Mouse (Mus musculus) hindbrain, embryonic 11.5 days (tissue): ENCODE measurements around the gene Lpcat1. TPM values are rescaled to one million over a fixed set of nuclear protein-coding genes. Genes with fewer than 3 reads are reported as not detected.

ENCODE experiments used
- ATAC-seq: fragments of 200-750 bp; cut with Nextera tagmentation; 2 replicates; pipeline ENCODE4 v1.8.0; 2017; ENCODE audit warnings: mild to moderate bottlenecking, moderate TSS enrichment, moderate library complexity; ENCODE audit not compliant: low FRiP score
- DNase-seq: peaks from one replicate; pipeline ENCODE4 v3.0.0-alpha.2; 2015; ENCODE audit warnings: low spot score
- H3K27ac ChIP-seq: fragments of 300-500 bp; sonication (generic); 2 replicates; pipeline ENCODE4 v1.5.1; 2014; ENCODE audit warnings: mild to moderate bottlenecking, low read depth, low read length
- H3K27me3 ChIP-seq: fragments of 300-500 bp; sonication (generic); 2 replicates; pipeline ENCODE4 v1.6.1; 2014; ENCODE audit warnings: mild to moderate bottlenecking, low read length, moderate library complexity, mixed read lengths; ENCODE audit not compliant: control insufficient read depth, insufficient read depth
- H3K36me3 ChIP-seq: fragments of 300-500 bp; sonication (generic); 2 replicates; pipeline ENCODE4 v1.6.1; 2014; ENCODE audit warnings: mild to moderate bottlenecking, low read length, moderate library complexity, mixed read lengths; ENCODE audit not compliant: control insufficient read depth, insufficient read depth
- H3K4me1 ChIP-seq: fragments of 300-500 bp; sonication (generic); replicated peaks from 2 replicates; pipeline ENCODE4 v1.6.1; 2014; ENCODE audit warnings: low read length, mixed read lengths; ENCODE audit not compliant: control insufficient read depth, insufficient read depth
- H3K4me2 ChIP-seq: fragments of 300-500 bp; sonication (generic); replicated peaks from 2 replicates; pipeline ENCODE4 v1.6.1; 2014; ENCODE audit warnings: mild to moderate bottlenecking, low read depth, low read length
- H3K4me3 ChIP-seq: fragments of 300-500 bp; sonication (generic); 2 replicates; pipeline ENCODE4 v1.5.1; 2014; ENCODE audit warnings: low read depth, low read length
- H3K9ac ChIP-seq: fragments of 300-500 bp; sonication (generic); 2 replicates; pipeline ENCODE4 v1.6.1; 2014; ENCODE audit warnings: low read depth, low read length
- H3K9me3 ChIP-seq: fragments of 300-500 bp; sonication (generic); 2 replicates; pipeline ENCODE4 v1.6.1; 2016; ENCODE audit warnings: low read length; ENCODE audit not compliant: control insufficient read depth
- WGBS: fragments of 180-500 bp; shearing (Covaris S2); extraction: QIAGEN DNeasy Blood & Tissue Kit; methylation state at CpG from one replicate; pipeline ENCODE4 v1.1.7; 2014; 5-methylcytosine and 5-hydroxymethylcytosine counted together
- polyA plus RNA-seq: library from polyadenylated mRNA; unstranded; fragments of >200 nt; fragmentation: Nextera tagmentation; extraction: Ambion mirVana; gene quantifications from 2 replicates; pipeline ENCODE4 v1.2.1, GENCODE M21; 2014

Gene Lpcat1
- polyA plus RNA-seq, 1 experiment from 2014 or later, result 51.2 TPM

- Histone ChIP-seq H3K4me2 (no peak overlapping the region), H3K9ac (no peak overlapping the region), H3K9me3 (no peaks in the 10 kb centered on the region), H3K4me1 (no peaks in the 10 kb centered on the region), H3K27ac (no peak overlapping the region), H3K27me3 (no peaks in the 10 kb centered on the region), H3K4me3 (no peak overlapping the region), H3K36me3 (no peaks in the 10 kb centered on the region)
- DNase-seq, result no peak
- ATAC-seq, result no peak
- 90% methylated on average over 5 of the region's 5 CpGs for WGBS
Measured at GRCm38 (mm10) chr13:73442431-73442830, 24.6 kb upstream of the Lpcat1 start.

DNA sequence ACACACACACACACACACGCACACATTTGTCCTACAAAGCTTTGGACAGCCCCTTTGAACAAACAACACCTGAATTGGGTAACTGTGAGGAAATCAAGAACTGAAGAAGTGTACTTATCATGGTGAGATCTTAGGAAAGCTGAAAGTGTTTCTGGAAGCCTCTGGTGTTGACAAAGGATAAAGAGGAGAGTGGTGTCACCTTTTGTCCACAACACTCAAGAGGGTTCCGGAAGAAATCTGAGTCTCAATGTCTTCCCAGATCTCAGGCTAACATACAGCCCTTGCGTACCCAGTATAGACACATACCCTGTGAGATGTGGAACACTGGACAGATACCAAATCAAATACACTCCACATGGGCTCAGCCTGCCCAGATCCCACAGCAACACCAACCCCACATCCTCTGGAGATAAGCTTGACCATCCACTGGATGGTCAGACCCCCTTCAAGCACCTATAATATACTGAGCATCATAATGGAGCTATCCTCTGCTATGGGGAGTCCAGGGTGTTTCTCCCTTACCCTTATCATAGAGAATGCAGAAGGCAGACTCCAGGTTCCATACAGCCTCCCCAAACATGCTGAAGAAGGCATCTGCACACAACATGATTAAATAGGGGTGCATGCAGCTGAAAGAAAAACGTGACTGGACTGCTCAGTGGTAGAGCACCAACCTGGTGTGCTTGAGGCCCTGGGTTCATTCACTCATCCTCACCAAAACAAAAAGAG is 23.7 kb upstream of the Lpcat1 start:
- WGBS, result 90% methylated on average over 4 of the region's 4 CpGs
- no peaks in the 10 kb centered on the region for H3K4me1 ChIP-seq
- no peak for ATAC-seq
- H3K36me3 ChIP-seq, result no peaks in the 10 kb centered on the region
- DNase-seq, result no peak
- no peaks in the 10 kb centered on the region for H3K9me3 ChIP-seq
- H3K4me2 ChIP-seq, result no peak overlapping the region
- H3K9ac ChIP-seq, result no peak overlapping the region
- no peaks in the 10 kb centered on the region for H3K27me3 ChIP-seq
- H3K27ac ChIP-seq, result no peak overlapping the region
- H3K4me3 ChIP-seq, result no peak overlapping the region

GRCm38 (mm10) chr13:73445087-73445486 is 21.9 kb upstream of the Lpcat1 start:
- H3K36me3 ChIP-seq, result no peaks in the 10 kb centered on the region
- H3K4me3 ChIP-seq, result no peak overlapping the region
- DNase-seq (no peak), ATAC-seq (no peak)
- WGBS, result 82% methylated on average over 2 of the region's 2 CpGs
- H3K4me1 ChIP-seq, result no peaks in the 10 kb centered on the region
- H3K27me3 ChIP-seq, result no peaks in the 10 kb centered on the region
- no peak overlapping the region for H3K27ac ChIP-seq
- H3K9ac ChIP-seq, result no peak overlapping the region
- no peaks in the 10 kb centered on the region for H3K9me3 ChIP-seq
- no peak overlapping the region for H3K4me2 ChIP-seq

DNA sequence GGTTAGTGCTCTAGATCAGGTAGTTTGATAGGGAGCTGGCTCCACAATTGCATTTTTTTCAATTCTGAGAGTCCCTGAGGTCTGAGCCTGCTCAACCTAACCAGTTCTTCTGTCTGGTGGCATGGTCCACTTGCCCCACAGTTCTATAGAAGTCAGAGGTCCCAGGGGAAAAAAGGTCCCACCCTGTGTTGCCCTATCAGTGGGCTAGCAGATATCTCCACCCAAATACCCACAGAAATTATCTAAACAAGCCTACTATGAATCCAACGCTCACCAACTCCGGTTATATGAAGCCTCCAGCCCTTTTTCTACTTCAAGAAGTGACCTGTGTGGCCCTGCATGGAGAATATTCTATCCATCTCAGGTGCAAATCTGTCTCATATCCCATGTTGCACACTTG is 20.9 kb upstream of the Lpcat1 start:
- H3K9me3 ChIP-seq, result no peaks in the 10 kb centered on the region
- H3K27me3 ChIP-seq, result no peaks in the 10 kb centered on the region
- H3K36me3 ChIP-seq, result no peaks in the 10 kb centered on the region
- DNase-seq (no peak), ATAC-seq (no peak)
- no peak overlapping the region for H3K4me3 ChIP-seq
- no peak overlapping the region for H3K4me2 ChIP-seq
- H3K27ac ChIP-seq, result no peak overlapping the region
- no peak overlapping the region for H3K9ac ChIP-seq
- H3K4me1 ChIP-seq, result no peaks in the 10 kb centered on the region
- WGBS, result 100% methylated on average over 2 of the region's 2 CpGs

- Histone ChIP-seq H3K4me2 (no peak overlapping the region), H3K4me1 (no peaks in the 10 kb centered on the region), H3K27ac (no peak overlapping the region), H3K9me3 (no peaks in the 10 kb centered on the region), H3K36me3 (no peaks in the 10 kb centered on the region), H3K9ac (no peak overlapping the region), H3K27me3 (no peaks in the 10 kb centered on the region), H3K4me3 (no peak overlapping the region)
- ATAC-seq, result no peak
- WGBS, result 46% methylated on average over 4 of the region's 4 CpGs
- DNase-seq, result no peak
Measured at GRCm38 (mm10) chr13:73446494-73446893, 20.5 kb upstream of the Lpcat1 start.

GRCm38 (mm10) chr13:73446943-73447342 is 20.1 kb upstream of the Lpcat1 start:
- H3K36me3 ChIP-seq, result no peaks in the 10 kb centered on the region
- no peak for ATAC-seq

GRCm38 (mm10) chr13:73447478-73447877 is 19.5 kb upstream of the Lpcat1 start:
- ATAC-seq (no peak), DNase-seq (no peak)
- Histone ChIP-seq H3K27ac (no peak overlapping the region), H3K9ac (no peak overlapping the region), H3K4me3 (no peak overlapping the region), H3K36me3 (no peaks in the 10 kb centered on the region), H3K4me2 (no peak overlapping the region), H3K4me1 (no peaks in the 10 kb centered on the region), H3K9me3 (no peaks in the 10 kb centered on the region), H3K27me3 (no peaks in the 10 kb centered on the region)
- 89% methylated on average over 2 of the region's 2 CpGs for WGBS

More at GRCm38 (mm10) chr13:73446943-73447342, 20.1 kb upstream of the Lpcat1 start:
- Histone ChIP-seq H3K9ac (no peak overlapping the region), H3K4me3 (no peak overlapping the region), H3K27ac (no peak overlapping the region), H3K27me3 (no peaks in the 10 kb centered on the region), H3K4me1 (no peaks in the 10 kb centered on the region), H3K4me2 (no peak overlapping the region), H3K9me3 (no peaks in the 10 kb centered on the region)
- 57% methylated on average over 7 of the region's 7 CpGs for WGBS
- no peak for DNase-seq

DNA sequence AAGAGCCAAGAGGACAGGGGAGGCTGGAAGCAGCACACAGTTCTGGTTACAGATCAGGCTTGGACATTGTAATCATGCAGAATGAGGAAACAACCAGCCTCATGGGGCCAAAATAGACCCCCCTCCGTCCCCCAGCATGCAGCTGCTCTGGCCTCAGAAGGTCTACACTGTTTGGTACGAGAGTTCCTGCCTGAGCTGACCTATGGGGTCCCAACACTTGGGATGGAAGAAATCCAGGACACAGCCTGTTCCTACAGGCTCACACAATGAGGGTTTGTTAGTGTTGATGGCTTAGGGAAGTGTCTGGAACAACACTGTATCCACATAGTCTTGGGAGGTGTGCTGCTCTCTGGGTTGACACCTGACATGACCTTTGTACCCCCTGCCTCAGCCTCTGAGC is 18.8 kb upstream of the Lpcat1 start:
- WGBS, result 53% methylated on average over 2 of the region's 2 CpGs
- Histone ChIP-seq H3K9me3 (no peaks in the 10 kb centered on the region), H3K4me2 (no peak overlapping the region), H3K36me3 (no peaks in the 10 kb centered on the region), H3K27me3 (no peaks in the 10 kb centered on the region), H3K4me3 (no peak overlapping the region), H3K4me1 (no peaks in the 10 kb centered on the region), H3K27ac (no peak overlapping the region), H3K9ac (no peak overlapping the region)
- ATAC-seq (no peak), DNase-seq (no peak)

- WGBS, result 87% methylated on average over 3 of the region's 3 CpGs
- ATAC-seq, result no peak
- Histone ChIP-seq H3K9me3 (no peaks in the 10 kb centered on the region), H3K9ac (no peak overlapping the region), H3K4me3 (no peak overlapping the region), H3K4me1 (no peaks in the 10 kb centered on the region), H3K27me3 (no peaks in the 10 kb centered on the region), H3K27ac (no peak overlapping the region), H3K36me3 (no peaks in the 10 kb centered on the region), H3K4me2 (no peak overlapping the region)
- no peak for DNase-seq
Measured at GRCm38 (mm10) chr13:73448723-73449122, 18.3 kb upstream of the Lpcat1 start.
